ENCODE assay signal across 16 mouse cellular contexts in genomic region chr11:116358926-116359637, GRCm38 (mm10). TPM values are rescaled to one million over a fixed set of nuclear protein-coding genes. Genes with fewer than 3 reads are reported as not detected.
DNase-seq lines count a peak whose midpoint lies in the region; ATAC-seq and TF ChIP-seq lines count a peak whose summit lies in the region.
"Had no signal": no experiment of that assay in that cellular context is flagged by ENCODE, and none has a peak within 500 bp of the region (broad histone marks: within the 10 kb centered on the region; RNA-seq: fewer than 3 reads in every experiment).

No protein-coding gene starts in this region.

- no peak for ATAC-seq in forebrain, postnatal 0 days
- ATAC-seq in forebrain, embryonic 11.5 days (replicated peaks; ENCODE audit: low FRiP score): no peak
- peak; percentile 71 for ATAC-seq in liver, postnatal 0 days
- ATAC-seq in liver, embryonic 11.5 days (replicated peaks; ENCODE audit: low FRiP score): no peak
- ATAC-seq: activated CD4-positive, CD25-positive, alpha-beta regulatory T cell, adult 4 months; intestine, embryonic 15.5 days had no signal

- no peaks in the 10 kb centered on the region for H3K4me1 ChIP-seq in forebrain, postnatal 0 days (ENCODE audit: insufficient read depth)
- H3K4me1 ChIP-seq in forebrain, embryonic 11.5 days (replicated peaks; ENCODE audit: control insufficient read depth, insufficient read depth, low read length): no peaks in the 10 kb centered on the region
- peaks cover 2% of the 10 kb centered on the region; the same call in 1 of the 2 replicates for H3K4me1 ChIP-seq in liver, postnatal 0 days (ENCODE audit: insufficient read depth)
- H3K4me1 ChIP-seq in liver, embryonic 11.5 days (replicated peaks; ENCODE audit: control insufficient read depth, insufficient read depth, low read length): 0 out of 2 replicates have a peak, but pooled peaks cover 3% of the 10 kb centered on the region
- H3K4me1 ChIP-seq in bone marrow, adult 2 months (ENCODE audit: control insufficient read depth, insufficient read depth, low read length): peaks cover 1% of the 10 kb centered on the region; the same call in 1 of the 2 replicates
- H3K4me1 ChIP-seq: heart, embryonic 13.5 days had no signal

- no peaks in the 10 kb centered on the region for H3K27me3 ChIP-seq in forebrain, postnatal 0 days (ENCODE audit: insufficient read depth, low read length)
- no peaks in the 10 kb centered on the region for H3K27me3 ChIP-seq in forebrain, embryonic 11.5 days (ENCODE audit: control insufficient read depth, insufficient read depth, low read length)
- no peaks in the 10 kb centered on the region for H3K27me3 ChIP-seq in liver, postnatal 0 days (ENCODE audit: insufficient read depth, low read length)
- H3K27me3 ChIP-seq in liver, embryonic 11.5 days (replicated peaks; ENCODE audit: control insufficient read depth, insufficient read depth, low read length): peaks cover 2% of the 10 kb centered on the region
- H3K27me3 ChIP-seq: heart, embryonic 13.5 days; intestine, embryonic 15.5 days; limb, embryonic 13.5 days had no signal

- H3K4me3 ChIP-seq in forebrain, postnatal 0 days (ENCODE audit: low read depth, low read length): no peak overlapping the region
- H3K4me3 ChIP-seq in forebrain, embryonic 11.5 days (ENCODE audit: low read depth, low read length): no peak overlapping the region
- H3K4me3 ChIP-seq in liver, postnatal 0 days (ENCODE audit: low read depth, low read length): no peak overlapping the region
- no peak overlapping the region for H3K4me3 ChIP-seq in liver, embryonic 11.5 days (ENCODE audit: low read depth, low read length)
- peak overlapping the region; percentile 3 for H3K4me3 ChIP-seq in bone marrow, adult 2 months (replicated peaks; ENCODE audit: control insufficient read depth, low read depth, low read length)
- H3K4me3 ChIP-seq in layer of hippocampus, adult 2 months: no peak overlapping the region
- H3K4me3 ChIP-seq: heart, embryonic 13.5 days; intestine, embryonic 15.5 days; limb, embryonic 13.5 days had no signal

- no peak for TF ChIP-seq CTCF in forebrain, postnatal 0 days (IDR thresholded peaks at IDR 0.05; ENCODE audit: low read depth)
- TF ChIP-seq CTCF in liver, postnatal 0 days (IDR thresholded peaks at IDR 0.05; ENCODE audit: low read depth): no peak
- no peak for TF ChIP-seq CTCF in bone marrow, adult 2 months (IDR thresholded peaks at IDR 0.05; ENCODE audit: control insufficient read depth, insufficient read depth, low read length)
- no peak for TF ChIP-seq CTCF in layer of hippocampus, adult 2 months (conservative IDR thresholded peaks at IDR 0.05)

- H3K4me2 ChIP-seq in forebrain, postnatal 0 days (ENCODE audit: low read depth): no peak overlapping the region
- H3K4me2 ChIP-seq in forebrain, embryonic 11.5 days (ENCODE audit: low read depth, low read length, severe bottlenecking): no peak overlapping the region
- peak overlapping the region; percentile 20; the same call in 1 of the 2 replicates for H3K4me2 ChIP-seq in liver, postnatal 0 days (ENCODE audit: low read depth, low read length)
- H3K4me2 ChIP-seq in liver, embryonic 11.5 days: no peak overlapping the region
- H3K4me2 ChIP-seq: heart, embryonic 13.5 days; intestine, embryonic 15.5 days; limb, embryonic 13.5 days had no signal

- no peak for TF ChIP-seq EP300 in liver, postnatal 0 days (IDR thresholded peaks at IDR 0.05; ENCODE audit: low read depth)

- H3K9ac ChIP-seq in forebrain, postnatal 0 days: no peak overlapping the region
- no peak overlapping the region for H3K9ac ChIP-seq in forebrain, embryonic 11.5 days (ENCODE audit: low read length)
- H3K9ac ChIP-seq in liver, postnatal 0 days (replicated peaks): no peak overlapping the region
- H3K9ac ChIP-seq in liver, embryonic 11.5 days (ENCODE audit: low read depth, low read length): no peak overlapping the region
- H3K9ac ChIP-seq: heart, embryonic 13.5 days; intestine, embryonic 15.5 days; limb, embryonic 13.5 days had no signal

- 79% methylated on average over 15 of the region's 15 CpGs for WGBS in forebrain, postnatal 0 days
- 78% methylated on average over 15 of the region's 15 CpGs for WGBS in forebrain, embryonic 11.5 days
- 59% methylated on average over 15 of the region's 15 CpGs for WGBS in liver, postnatal 0 days (ENCODE audit: insufficient replicate concordance)
- WGBS in liver, embryonic 11.5 days: 71% methylated on average over 15 of the region's 15 CpGs
- 67% methylated on average over 15 of the region's 15 CpGs for WGBS in bone marrow, adult 2 months

- 0 out of 2 replicates have a peak overlapping the region, but pooled peaks have one; percentile 10 for H3K27ac ChIP-seq in forebrain, postnatal 0 days (ENCODE audit: low read depth, low read length)
- no peak overlapping the region for H3K27ac ChIP-seq in forebrain, embryonic 11.5 days (ENCODE audit: low read depth, low read length)
- peak overlapping the region; percentile 66 for H3K27ac ChIP-seq in liver, postnatal 0 days (ENCODE audit: low read depth)
- no peak overlapping the region for H3K27ac ChIP-seq in liver, embryonic 11.5 days (ENCODE audit: low read depth, low read length)
- H3K27ac ChIP-seq in bone marrow, adult 2 months (ENCODE audit: control insufficient read depth, insufficient read depth, low read depth, low read length, poor library complexity): peak overlapping the region; percentile 70
- H3K27ac ChIP-seq in layer of hippocampus, adult 2 months: no peak overlapping the region
- H3K27ac ChIP-seq: heart, embryonic 13.5 days; intestine, embryonic 15.5 days; limb, embryonic 13.5 days had no signal

- H3K9me3 ChIP-seq in forebrain, postnatal 0 days (ENCODE audit: low read length): no peaks in the 10 kb centered on the region
- no peaks in the 10 kb centered on the region for H3K9me3 ChIP-seq in forebrain, embryonic 11.5 days (ENCODE audit: control insufficient read depth, low read length)
- no peaks in the 10 kb centered on the region for H3K9me3 ChIP-seq in liver, postnatal 0 days (ENCODE audit: low read length)
- no peaks in the 10 kb centered on the region for H3K9me3 ChIP-seq in liver, embryonic 11.5 days (ENCODE audit: control insufficient read depth, low read length)
- H3K9me3 ChIP-seq: intestine, embryonic 15.5 days had no signal

- H3K36me3 ChIP-seq in forebrain, postnatal 0 days (ENCODE audit: insufficient read depth): peaks cover 43% of the 10 kb centered on the region
- H3K36me3 ChIP-seq in forebrain, embryonic 11.5 days (ENCODE audit: control insufficient read depth, insufficient read depth, low read length): no peaks in the 10 kb centered on the region; the same call in 1 of the 2 replicates
- 0 out of 2 replicates have a peak, but pooled peaks cover 5% of the 10 kb centered on the region for H3K36me3 ChIP-seq in liver, postnatal 0 days (replicated peaks; ENCODE audit: insufficient read depth, low read length)
- peaks cover 2% of the 10 kb centered on the region; the same call in 1 of the 2 replicates for H3K36me3 ChIP-seq in liver, embryonic 11.5 days (ENCODE audit: control insufficient read depth, insufficient read depth, low read length)

- no peak for DNase-seq in forebrain, postnatal 0 days
- no peak for DNase-seq in forebrain, embryonic 11.5 days (ENCODE audit: low spot score)
- peak; percentile 32 for DNase-seq in liver, postnatal 0 days
- no peak for DNase-seq in liver, embryonic 11.5 days (ENCODE audit: low spot score)
- peak; percentile 70 to 71 for DNase-seq in thymus, postnatal 10 days (ENCODE audit: low spot score in 2 of 2)
- no peak for DNase-seq in layer of hippocampus, adult 2 months (ENCODE audit: low spot score in 2 of 2)
- DNase-seq in right cerebral cortex, postnatal 4 days: no peak
- DNase-seq: cerebellum, adult 11 months; gastrocnemius, postnatal 36 days; lung, adult 18-20 months; right cerebral cortex, postnatal 25 days had no signal

- no peak for TF ChIP-seq POLR2A in bone marrow, adult 2 months (IDR thresholded peaks at IDR 0.05; ENCODE audit: borderline replicate concordance, control insufficient read depth, low read depth, low read length)

RNA-seq across cellular contexts. Expression of gene Foxj1, which starts 23.9 kb away (rescaled TPM):
- total RNA-seq in forebrain, postnatal 0 days (2014; rRNA removed): 24.8 and 37.6 TPM in 2 replicates
- 15.7 and 19.9 TPM in 2 replicates for polyA plus RNA-seq in forebrain, postnatal 0 days (2015; fragmentation: Nextera tagmentation; extraction: Ambion mirVana)
- 5.3 and 6.8 TPM in 2 replicates for polyA plus RNA-seq in forebrain, embryonic 11.5 days (2014; fragmentation: Nextera tagmentation; extraction: Ambion mirVana)
- polyA plus RNA-seq in liver, postnatal 0 days (2015; fragmentation: Nextera tagmentation; extraction: Ambion mirVana): 0.07 and 0.14 TPM in 2 replicates
- polyA plus RNA-seq in liver, embryonic 11.5 days (2014; fragmentation: Nextera tagmentation; extraction: Ambion mirVana): 1.2 and 1.3 TPM in 2 replicates
- polyA plus RNA-seq in bone marrow, adult 2 months (2011; ENCODE audit: insufficient read depth, insufficient read length, low replicate concordance, missing spikeins): not detected in 2 replicates
- 1 to 10 TPM; 4.3 to 5.9 TPM for total RNA-seq in layer of hippocampus, adult 2 months (2021)
- total RNA-seq: gastrocnemius, postnatal 36 days had no signal
- polyA plus RNA-seq: activated CD4-positive, CD25-positive, alpha-beta regulatory T cell, adult 4 months had no signal

RNA-seq across cellular contexts. Expression of gene Exoc7, which starts 52.0 kb away (rescaled TPM):
- 91.9 and 103 TPM in 2 replicates for total RNA-seq in forebrain, postnatal 0 days (2014; rRNA removed)
- 133 and 144 TPM in 2 replicates for polyA plus RNA-seq in forebrain, postnatal 0 days (2015; fragmentation: Nextera tagmentation; extraction: Ambion mirVana)
- polyA plus RNA-seq in forebrain, embryonic 11.5 days (2014; fragmentation: Nextera tagmentation; extraction: Ambion mirVana): 67.8 and 71.1 TPM in 2 replicates
- polyA plus RNA-seq in liver, postnatal 0 days (2015; fragmentation: Nextera tagmentation; extraction: Ambion mirVana): 18.1 and 18.4 TPM in 2 replicates
- polyA plus RNA-seq in liver, embryonic 11.5 days (2014; fragmentation: Nextera tagmentation; extraction: Ambion mirVana): 47.4 and 51.3 TPM in 2 replicates
- 39.1 and 47.2 TPM in 2 replicates for polyA plus RNA-seq in bone marrow, adult 2 months (2011; ENCODE audit: insufficient read depth, insufficient read length, low replicate concordance, missing spikeins)
- 10 to 100 TPM; 83.2 to 94.8 TPM for total RNA-seq in layer of hippocampus, adult 2 months (2021)

RNA-seq across cellular contexts. Expression of gene Rnf157, which starts 53.8 kb away (rescaled TPM):
- total RNA-seq in forebrain, postnatal 0 days (2014; rRNA removed): 92.7 and 105 TPM in 2 replicates
- 47.3 and 56.7 TPM in 2 replicates for polyA plus RNA-seq in forebrain, postnatal 0 days (2015; fragmentation: Nextera tagmentation; extraction: Ambion mirVana)
- 25.0 and 26.1 TPM in 2 replicates for polyA plus RNA-seq in forebrain, embryonic 11.5 days (2014; fragmentation: Nextera tagmentation; extraction: Ambion mirVana)
- 1.5 and 2.2 TPM in 2 replicates for polyA plus RNA-seq in liver, postnatal 0 days (2015; fragmentation: Nextera tagmentation; extraction: Ambion mirVana)
- polyA plus RNA-seq in liver, embryonic 11.5 days (2014; fragmentation: Nextera tagmentation; extraction: Ambion mirVana): 5.0 and 6.8 TPM in 2 replicates
- 14.2 and 14.5 TPM in 2 replicates for polyA plus RNA-seq in bone marrow, adult 2 months (2011; ENCODE audit: insufficient read depth, insufficient read length, low replicate concordance, missing spikeins)
- total RNA-seq in layer of hippocampus, adult 2 months (2021): 100 to 1,000 TPM; 227 to 236 TPM

Comparison
In these comparisons a context has a peak if more than half of its experiments do, and no peak if none do; other contexts are left out.
1. DNase-seq: peak in liver, postnatal 0 days (single experiment) and thymus, postnatal 10 days (2 of 2); none in forebrain, postnatal 0 days (single experiment), forebrain, embryonic 11.5 days (single experiment), liver, embryonic 11.5 days (single experiment), layer of hippocampus, adult 2 months (0 of 2) and right cerebral cortex, postnatal 4 days (single experiment).
2. H3K27ac ChIP-seq: peak in forebrain, postnatal 0 days (single experiment), liver, postnatal 0 days (single experiment) and bone marrow, adult 2 months (single experiment); none in forebrain, embryonic 11.5 days (single experiment), liver, embryonic 11.5 days (single experiment) and layer of hippocampus, adult 2 months (single experiment).